Mouse (Mus musculus): Measurements from ENCODE around the gene Dynlt1c.
"Not testable (repeated sequence)": the region's sequence is repeated elsewhere in the genome, so short reads cannot be mapped to it uniquely, and the experiment has no call there.

DNA sequence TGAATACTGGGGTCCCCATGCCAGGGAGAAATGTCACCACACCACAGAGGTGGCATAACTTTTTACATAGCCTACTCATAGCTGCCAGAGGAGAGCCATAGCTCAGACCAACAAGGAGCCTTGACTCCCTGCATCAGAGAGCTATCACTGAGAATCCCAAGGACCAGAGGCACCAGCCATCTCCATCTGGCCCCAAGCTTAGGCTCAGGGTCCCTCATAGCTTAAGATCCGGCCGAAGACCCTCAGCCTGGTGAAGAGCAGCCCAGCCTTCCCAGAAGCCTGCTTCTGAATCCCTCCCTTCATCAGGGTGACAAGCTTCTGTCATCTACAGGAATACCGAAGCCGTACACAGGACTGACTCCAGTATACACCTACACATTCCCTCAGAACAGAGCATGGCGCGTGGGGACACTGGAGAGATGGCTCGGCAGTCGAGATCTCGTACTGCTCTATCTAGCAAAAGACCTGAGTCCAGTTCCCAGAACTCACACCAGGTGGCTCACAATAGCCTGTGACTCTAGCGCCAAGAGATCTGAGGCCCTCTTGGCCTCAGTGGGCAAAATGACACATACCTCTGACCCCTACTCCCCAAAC lies 38.7 kb downstream of the Dynlt1c start:
- not testable (repeated sequence) for TF ChIP-seq GATA1, TAL1 (IDR thresholded peaks at IDR 0.05; ENCODE audit: low read length)
